Mouse (Mus musculus) ES-E14 (cell line): Measurements from ENCODE around the gene 3110082I17Rik.

Experiments
- CHD2 ChIP-seq: IDR thresholded peaks from 2 replicates; pipeline ENCODE4 v1.6.1; 2014; ENCODE audit warnings: mild to moderate bottlenecking, low read depth, low read length, inconsistent platforms
- HCFC1 ChIP-seq: IDR thresholded peaks from 2 replicates; pipeline ENCODE4 v1.6.1; 2012; ENCODE audit warnings: low read length, inconsistent platforms, borderline replicate concordance; ENCODE audit not compliant: insufficient read depth
- MAFK ChIP-seq: IDR thresholded peaks from 2 replicates; pipeline ENCODE4 v1.6.1; 2014; ENCODE audit warnings: mild to moderate bottlenecking, low read depth, low read length, inconsistent platforms; ENCODE audit not compliant: insufficient read depth
- ZC3H11A ChIP-seq: IDR thresholded peaks from 2 replicates; pipeline ENCODE4 v1.6.1; 2012; ENCODE audit warnings: low read depth, mild to moderate bottlenecking, inconsistent platforms, low read length, borderline replicate concordance
- ZNF384 ChIP-seq: IDR thresholded peaks from 2 replicates; pipeline ENCODE4 v1.6.1; 2012; ENCODE audit warnings: low read depth, low read length, inconsistent platforms

DNA sequence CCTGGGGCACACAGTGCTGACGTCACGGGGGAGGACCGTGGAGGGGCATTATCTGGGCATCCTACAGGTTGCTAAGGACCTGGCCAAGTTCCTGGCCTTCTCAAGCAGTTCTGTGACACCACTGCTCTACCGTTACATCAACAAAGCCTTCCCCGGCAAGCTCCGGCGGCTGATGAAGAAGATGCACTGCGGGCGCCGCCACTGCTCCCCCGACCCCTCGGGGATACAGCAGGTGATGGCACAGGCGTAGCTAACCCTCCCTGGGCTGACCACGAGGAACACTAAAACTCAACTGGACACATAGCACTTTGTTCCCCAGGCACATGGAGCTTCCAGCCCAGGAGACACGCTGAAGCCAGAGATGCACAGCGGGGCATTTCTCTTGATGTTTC, 67.1 kb downstream of the 3110082I17Rik start:
- TF ChIP-seq ZNF384 (no peak), MAFK (no peak), CHD2 (no peak), ZC3H11A (no peak), HCFC1 (no peak)
